Comparison of ENCODE assay signal across 9 mouse cellular contexts in the genomic region with DNA sequence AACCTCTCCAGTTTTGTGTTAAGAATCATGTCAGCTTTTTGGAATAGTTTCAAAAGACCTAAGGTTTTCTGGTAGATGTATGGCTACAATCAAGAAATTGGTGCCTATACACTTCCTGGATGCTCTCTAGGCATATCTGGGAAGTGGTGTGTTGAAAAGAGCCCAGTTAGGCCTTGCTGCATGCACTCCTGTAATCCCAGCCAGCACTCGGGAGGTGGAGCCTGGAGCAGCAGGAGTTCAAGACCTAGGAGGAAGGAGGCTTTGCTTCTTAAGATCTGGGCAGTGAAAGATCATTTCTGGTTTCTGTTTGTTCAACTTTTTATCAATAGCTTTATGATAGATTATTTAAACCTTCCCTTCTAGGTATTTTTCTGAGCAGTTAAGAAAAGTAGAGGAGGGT. TPM values are rescaled to one million over a fixed set of nuclear protein-coding genes. Genes with fewer than 3 reads are reported as not detected.
DNase-seq lines count a peak whose midpoint lies in the region; ATAC-seq lines count a peak whose summit lies in the region.
"Had no signal": no experiment of that assay in that cellular context is flagged by ENCODE, and none has a peak within 500 bp of the region (broad histone marks: within the 10 kb centered on the region; RNA-seq: fewer than 3 reads in every experiment).

No protein-coding gene starts in this region.

- peaks cover 7% of the 10 kb centered on the region; the same call in 1 of the 2 replicates for H3K36me3 ChIP-seq in kidney, embryonic 16.5 days (ENCODE audit: insufficient read depth, low read length)
- peaks cover 42% of the 10 kb centered on the region for H3K36me3 ChIP-seq in embryonic facial prominence, embryonic 10.5 days (replicated peaks)
- peaks cover 14% of the 10 kb centered on the region for H3K36me3 ChIP-seq in intestine, embryonic 14.5 days (ENCODE audit: control insufficient read depth, insufficient read depth, low read length)
- H3K36me3 ChIP-seq in midbrain, embryonic 16.5 days (ENCODE audit: control insufficient read depth, insufficient read depth, low read length), result peaks cover 4% of the 10 kb centered on the region; the same call in 1 of the 2 replicates

- no peaks in the 10 kb centered on the region for H3K9me3 ChIP-seq in kidney, embryonic 16.5 days (ENCODE audit: low read length)
- H3K9me3 ChIP-seq in embryonic facial prominence, embryonic 10.5 days, result no peaks in the 10 kb centered on the region
- no peaks in the 10 kb centered on the region for H3K9me3 ChIP-seq in intestine, embryonic 14.5 days (ENCODE audit: control insufficient read depth, low read length)
- H3K9me3 ChIP-seq in midbrain, embryonic 16.5 days (replicated peaks; ENCODE audit: control insufficient read depth, low read length, poor library complexity, severe bottlenecking), result no peaks in the 10 kb centered on the region

- H3K9ac ChIP-seq in kidney, embryonic 16.5 days (replicated peaks; ENCODE audit: low read length), result peak overlapping the region; percentile 56
- no peak overlapping the region for H3K9ac ChIP-seq in intestine, embryonic 14.5 days (ENCODE audit: low read length)
- H3K9ac ChIP-seq in midbrain, embryonic 16.5 days (ENCODE audit: low read depth, low read length), result no peak overlapping the region

- no peak for DNase-seq in kidney, adult 18-20 months
- DNase-seq in embryonic facial prominence, embryonic 10.5 days (ENCODE audit: low spot score), result no peak
- no peak for DNase-seq in intestine, embryonic 14.5 days (ENCODE audit: low spot score)
- no peak for DNase-seq in cerebellum, adult 18-20 months
- no peak for DNase-seq in cerebellum, adult 9-10 months
- DNase-seq in cerebellum, adult 8-10 months, result no peak
- DNase-seq: right cerebral cortex, adult 18-20 months had no signal

- peaks cover 29% of the 10 kb centered on the region for H3K4me1 ChIP-seq in kidney, embryonic 16.5 days (ENCODE audit: insufficient read depth, low read length)
- peaks cover 39% of the 10 kb centered on the region for H3K4me1 ChIP-seq in embryonic facial prominence, embryonic 10.5 days
- peaks cover 21% of the 10 kb centered on the region for H3K4me1 ChIP-seq in intestine, embryonic 14.5 days (replicated peaks; ENCODE audit: control insufficient read depth, insufficient read depth, low read length)
- peaks cover 37% of the 10 kb centered on the region for H3K4me1 ChIP-seq in midbrain, embryonic 16.5 days (ENCODE audit: control insufficient read depth, insufficient read depth, low read length)

- no peak for ATAC-seq in kidney, embryonic 16.5 days (ENCODE audit: low FRiP score, low TSS enrichment)
- no peak for ATAC-seq in intestine, embryonic 14.5 days (replicated peaks; ENCODE audit: low FRiP score, low TSS enrichment, low read depth)
- ATAC-seq in midbrain, embryonic 16.5 days, result no peak

- H3K27ac ChIP-seq in kidney, embryonic 16.5 days (ENCODE audit: low read length), result no peak overlapping the region
- no peak overlapping the region for H3K27ac ChIP-seq in embryonic facial prominence, embryonic 10.5 days (replicated peaks)
- H3K27ac ChIP-seq in intestine, embryonic 14.5 days (ENCODE audit: low read depth), result no peak overlapping the region
- no peak overlapping the region for H3K27ac ChIP-seq in midbrain, embryonic 16.5 days (ENCODE audit: low read length)

- peak overlapping the region; percentile 81 for H3K4me2 ChIP-seq in kidney, embryonic 16.5 days (replicated peaks; ENCODE audit: low read depth, low read length)
- peak overlapping the region; percentile 92 for H3K4me2 ChIP-seq in intestine, embryonic 14.5 days (ENCODE audit: low read length)
- peak overlapping the region; percentile 94 for H3K4me2 ChIP-seq in midbrain, embryonic 16.5 days (ENCODE audit: low read length)

- 0% methylated on average over 1 of the region's 1 CpGs for WGBS in kidney, embryonic 16.5 days
- WGBS in embryonic facial prominence, embryonic 10.5 days, result 14% methylated on average over 1 of the region's 1 CpGs
- WGBS in intestine, embryonic 14.5 days, result 10% methylated on average over 1 of the region's 1 CpGs
- 4% methylated on average over 1 of the region's 1 CpGs for WGBS in midbrain, embryonic 16.5 days

- H3K4me3 ChIP-seq in kidney, embryonic 16.5 days (ENCODE audit: low read length), result peak overlapping the region; percentile 76
- H3K4me3 ChIP-seq in embryonic facial prominence, embryonic 10.5 days, result peak overlapping the region; percentile 97
- peak overlapping the region; percentile 88 for H3K4me3 ChIP-seq in intestine, embryonic 14.5 days (ENCODE audit: low read depth, low read length)
- H3K4me3 ChIP-seq in midbrain, embryonic 16.5 days (ENCODE audit: low read depth, low read length), result no peak overlapping the region

- H3K27me3 ChIP-seq in kidney, embryonic 16.5 days (ENCODE audit: insufficient read depth, low read length), result no peaks in the 10 kb centered on the region
- no peaks in the 10 kb centered on the region for H3K27me3 ChIP-seq in embryonic facial prominence, embryonic 10.5 days (replicated peaks; ENCODE audit: low read depth, poor library complexity, severe bottlenecking)
- H3K27me3 ChIP-seq in intestine, embryonic 14.5 days (replicated peaks; ENCODE audit: control insufficient read depth, insufficient read depth, low read length), result no peaks in the 10 kb centered on the region
- no peaks in the 10 kb centered on the region for H3K27me3 ChIP-seq in midbrain, embryonic 16.5 days (ENCODE audit: control insufficient read depth, insufficient read depth, low read depth, low read length)

RNA-seq across cellular contexts. Expression of a gene that starts 1.8 kb away (rescaled TPM):
- polyA plus RNA-seq in kidney, embryonic 16.5 days (2015; fragmentation: Nextera tagmentation; extraction: Ambion mirVana), result 109 and 121 TPM in 2 replicates
- polyA plus RNA-seq in embryonic facial prominence, embryonic 10.5 days (2016; fragmentation: Nextera tagmentation; extraction: Ambion mirVana), result 201 and 213 TPM in 2 replicates
- 87.8 and 101 TPM in 2 replicates for polyA plus RNA-seq in intestine, embryonic 14.5 days (2014; fragmentation: Nextera tagmentation; extraction: Ambion mirVana)
- polyA plus RNA-seq in midbrain, embryonic 16.5 days (2015; fragmentation: Nextera tagmentation; extraction: Ambion mirVana), result 56.2 and 66.3 TPM in 2 replicates

RNA-seq across cellular contexts. Expression of a gene that starts 13.3 kb away (rescaled TPM):
- 20.1 and 21.8 TPM in 2 replicates for polyA plus RNA-seq in kidney, embryonic 16.5 days (2015; fragmentation: Nextera tagmentation; extraction: Ambion mirVana)
- polyA plus RNA-seq in embryonic facial prominence, embryonic 10.5 days (2016; fragmentation: Nextera tagmentation; extraction: Ambion mirVana), result 22.4 and 25.5 TPM in 2 replicates
- 8.0 and 9.2 TPM in 2 replicates for polyA plus RNA-seq in intestine, embryonic 14.5 days (2014; fragmentation: Nextera tagmentation; extraction: Ambion mirVana)
- polyA plus RNA-seq in midbrain, embryonic 16.5 days (2015; fragmentation: Nextera tagmentation; extraction: Ambion mirVana), result 46.7 TPM in 2 replicates

RNA-seq across cellular contexts. Expression of a gene that starts 39.1 kb away (rescaled TPM):
- polyA plus RNA-seq in kidney, embryonic 16.5 days (2015; fragmentation: Nextera tagmentation; extraction: Ambion mirVana), result 93.9 and 96.8 TPM in 2 replicates
- 65.4 and 69.9 TPM in 2 replicates for polyA plus RNA-seq in embryonic facial prominence, embryonic 10.5 days (2016; fragmentation: Nextera tagmentation; extraction: Ambion mirVana)
- polyA plus RNA-seq in intestine, embryonic 14.5 days (2014; fragmentation: Nextera tagmentation; extraction: Ambion mirVana), result 36.0 and 36.7 TPM in 2 replicates
- polyA plus RNA-seq in midbrain, embryonic 16.5 days (2015; fragmentation: Nextera tagmentation; extraction: Ambion mirVana), result 79.1 and 81.8 TPM in 2 replicates

RNA-seq across cellular contexts. Expression of a gene that starts 59.0 kb away (rescaled TPM):
- polyA plus RNA-seq in kidney, embryonic 16.5 days (2015; fragmentation: Nextera tagmentation; extraction: Ambion mirVana), result 115 and 117 TPM in 2 replicates
- polyA plus RNA-seq in embryonic facial prominence, embryonic 10.5 days (2016; fragmentation: Nextera tagmentation; extraction: Ambion mirVana), result 36.2 and 37.4 TPM in 2 replicates
- 100 and 102 TPM in 2 replicates for polyA plus RNA-seq in intestine, embryonic 14.5 days (2014; fragmentation: Nextera tagmentation; extraction: Ambion mirVana)
- polyA plus RNA-seq in midbrain, embryonic 16.5 days (2015; fragmentation: Nextera tagmentation; extraction: Ambion mirVana), result 14.8 and 16.3 TPM in 2 replicates
